Mouse (Mus musculus): ENCODE results near the gene Fam126b. TPM values are rescaled to one million over a fixed set of nuclear protein-coding genes. Genes with fewer than 3 reads are reported as not detected.
"Not testable (repeated sequence)": the region's sequence is repeated elsewhere in the genome, so short reads cannot be mapped to it uniquely, and the experiment has no call there.

Gene Fam126b
- polyA plus RNA-seq, 1 experiment from 2014 or later: 7.2 TPM

DNA sequence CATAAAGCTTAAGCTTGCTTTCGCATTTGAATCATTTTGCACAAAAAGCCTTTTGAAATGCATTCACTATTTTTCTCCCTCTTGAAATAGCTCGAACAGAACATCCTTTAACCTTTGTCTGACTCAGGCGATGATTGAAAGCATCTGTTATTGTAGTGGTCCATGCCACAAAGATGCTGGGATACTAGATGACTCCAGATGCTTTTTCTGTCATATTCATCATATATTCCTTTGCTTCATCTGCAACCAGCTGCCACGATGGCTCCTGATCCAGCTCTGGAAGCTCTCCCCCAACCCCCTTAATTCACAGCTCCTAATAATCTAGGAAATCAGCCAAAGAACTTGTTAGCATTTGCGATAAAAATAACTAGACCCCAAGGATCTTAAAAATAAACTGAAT is 31.0 kb upstream of the Fam126b start:
- Histone ChIP-seq H3K4me1 (ENCODE audit: insufficient read depth) (no peaks in the 10 kb centered on the region), H3K9me3 (ENCODE audit: low read depth, low read length) (no peaks in the 10 kb centered on the region), H3K4me2 (no peak overlapping the region), H3K27ac (ENCODE audit: low read depth) (no peak overlapping the region), H3K36me3 (ENCODE audit: insufficient read depth) (no peaks in the 10 kb centered on the region), H3K27me3 (ENCODE audit: insufficient read depth, low read length) (no peaks in the 10 kb centered on the region), H3K4me3 (ENCODE audit: low read depth, low read length) (no peak overlapping the region), H3K9ac (no peak overlapping the region)
- WGBS: 62% methylated on average over 5 of the region's 5 CpGs
- DNase-seq: no peak
- ATAC-seq (ENCODE audit: insufficient read depth): no peak
- TF ChIP-seq CTCF (IDR thresholded peaks at IDR 0.05; ENCODE audit: low read depth): no peak

DNA sequence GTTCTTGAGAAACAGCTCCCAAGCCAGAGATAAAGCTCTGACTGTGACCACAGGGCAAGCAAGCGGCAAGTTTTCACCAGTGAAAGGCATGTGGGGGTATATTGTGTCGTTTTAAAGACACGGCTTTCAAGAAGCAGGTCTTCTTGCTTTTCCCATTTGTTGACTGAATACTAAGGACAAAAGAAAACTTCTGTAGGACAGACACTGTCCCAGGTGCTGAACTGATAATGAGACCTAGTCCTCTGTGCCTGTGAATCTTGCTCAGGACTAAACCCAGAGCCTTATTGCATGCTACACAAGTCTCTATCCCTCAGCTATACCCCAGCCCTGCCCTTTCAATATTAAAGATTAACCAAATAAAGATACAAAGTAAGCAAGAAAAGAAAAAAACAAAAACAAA is 30.1 kb upstream of the Fam126b start:
- Histone ChIP-seq H3K9me3 (ENCODE audit: low read depth, low read length) (no peaks in the 10 kb centered on the region), H3K4me2 (no peak overlapping the region), H3K27ac (ENCODE audit: low read depth) (no peak overlapping the region), H3K27me3 (ENCODE audit: insufficient read depth, low read length) (no peaks in the 10 kb centered on the region), H3K4me3 (ENCODE audit: low read depth, low read length) (no peak overlapping the region), H3K36me3 (ENCODE audit: insufficient read depth) (no peaks in the 10 kb centered on the region), H3K9ac (no peak overlapping the region), H3K4me1 (ENCODE audit: insufficient read depth) (no peaks in the 10 kb centered on the region)
- 62% methylated on average over 3 of the region's 3 CpGs for WGBS
- DNase-seq (peak; percentile 50), ATAC-seq (ENCODE audit: insufficient read depth) (no peak)
- no peak for TF ChIP-seq CTCF (IDR thresholded peaks at IDR 0.05; ENCODE audit: low read depth)

DNA sequence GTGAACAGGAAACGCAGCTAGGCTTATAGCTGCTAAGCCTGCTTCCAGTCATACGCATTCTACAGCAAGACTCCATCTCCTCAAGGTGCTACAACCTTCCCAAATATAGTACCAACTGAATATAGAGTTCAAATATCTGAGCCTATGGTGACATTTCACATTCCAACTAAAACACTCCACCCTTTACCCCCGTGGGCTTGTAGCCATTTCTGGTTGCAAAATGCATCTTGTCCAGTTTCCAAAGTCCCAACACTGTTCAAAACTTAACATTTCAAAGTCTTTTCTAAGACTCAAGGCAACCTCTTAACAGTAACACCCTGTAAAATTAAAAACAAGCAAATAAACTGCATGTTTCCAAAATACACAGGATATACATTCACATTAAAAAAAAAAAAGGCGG is 29.0 kb upstream of the Fam126b start:
- no peaks in the 10 kb centered on the region for H3K36me3 ChIP-seq (ENCODE audit: insufficient read depth)
- ATAC-seq (ENCODE audit: insufficient read depth): no peak
- H3K4me2 ChIP-seq: no peak overlapping the region
- no peak for DNase-seq
- no peak overlapping the region for H3K4me3 ChIP-seq (ENCODE audit: low read depth, low read length)
- H3K4me1 ChIP-seq (ENCODE audit: insufficient read depth): no peaks in the 10 kb centered on the region
- TF ChIP-seq CTCF (IDR thresholded peaks at IDR 0.05; ENCODE audit: low read depth): no peak
- no peak overlapping the region for H3K9ac ChIP-seq
- H3K9me3 ChIP-seq (ENCODE audit: low read depth, low read length): no peaks in the 10 kb centered on the region
- 79% methylated on average over 4 of the region's 4 CpGs for WGBS
- H3K27me3 ChIP-seq (ENCODE audit: insufficient read depth, low read length): no peaks in the 10 kb centered on the region
- H3K27ac ChIP-seq (ENCODE audit: low read depth): no peak overlapping the region

DNA sequence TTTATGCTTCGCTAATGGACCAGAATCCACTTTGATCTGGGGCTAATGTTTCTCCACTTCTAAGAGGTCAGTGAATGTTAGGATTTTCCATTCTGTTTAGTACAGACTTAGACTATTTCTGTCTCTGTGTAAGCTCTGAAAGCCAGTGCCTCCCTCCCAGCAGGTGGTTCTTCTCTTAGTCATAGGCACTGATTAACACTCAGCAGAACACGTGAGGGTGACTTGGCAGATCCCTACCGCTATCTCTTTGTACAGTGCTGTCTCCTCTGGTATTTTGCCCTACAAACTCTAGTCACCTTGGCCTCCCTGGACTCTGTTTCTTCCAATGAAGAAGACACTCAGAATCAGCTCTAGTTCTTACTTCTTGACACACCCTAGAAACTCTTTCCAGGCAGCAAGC is 28.3 kb upstream of the Fam126b start:
- TF ChIP-seq CTCF (IDR thresholded peaks at IDR 0.05; ENCODE audit: low read depth): no peak
- WGBS: 35% methylated on average over 3 of the region's 3 CpGs
- no peaks in the 10 kb centered on the region for H3K4me1 ChIP-seq (ENCODE audit: insufficient read depth)
- no peak overlapping the region for H3K4me2 ChIP-seq
- H3K4me3 ChIP-seq (ENCODE audit: low read depth, low read length): no peak overlapping the region
- no peaks in the 10 kb centered on the region for H3K9me3 ChIP-seq (ENCODE audit: low read depth, low read length)
- no peak overlapping the region for H3K27ac ChIP-seq (ENCODE audit: low read depth)
- ATAC-seq (ENCODE audit: insufficient read depth) (no peak), DNase-seq (peak; percentile 10)
- no peaks in the 10 kb centered on the region for H3K27me3 ChIP-seq (ENCODE audit: insufficient read depth, low read length)
- H3K9ac ChIP-seq: no peak overlapping the region
- no peaks in the 10 kb centered on the region for H3K36me3 ChIP-seq (ENCODE audit: insufficient read depth)

DNA sequence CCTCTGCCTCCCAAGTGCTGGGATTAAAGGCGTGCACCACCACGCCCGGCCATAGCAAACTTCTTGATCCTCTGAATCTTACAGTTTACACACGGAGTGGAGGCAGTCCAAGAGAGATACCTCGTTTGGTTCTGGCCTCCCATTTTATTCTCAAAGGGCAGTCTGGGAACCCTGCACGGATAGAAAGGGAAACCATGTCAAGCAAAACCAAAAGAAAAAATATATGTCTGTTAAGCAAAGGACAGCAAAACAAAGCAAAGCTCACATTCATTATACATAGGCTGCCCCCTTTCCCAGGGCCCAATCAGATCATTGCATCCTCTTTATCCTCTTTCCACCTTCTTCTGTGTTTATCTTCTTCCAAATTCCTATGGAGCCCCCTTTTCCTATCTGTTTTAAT is 27.7 kb upstream of the Fam126b start:
- H3K36me3 ChIP-seq (ENCODE audit: insufficient read depth): no peaks in the 10 kb centered on the region
- 70% methylated on average over 6 of the region's 6 CpGs for WGBS
- H3K27ac ChIP-seq (ENCODE audit: low read depth): no peak overlapping the region
- H3K27me3 ChIP-seq (ENCODE audit: insufficient read depth, low read length): no peaks in the 10 kb centered on the region
- no peak overlapping the region for H3K4me3 ChIP-seq (ENCODE audit: low read depth, low read length)
- H3K4me2 ChIP-seq: no peak overlapping the region
- DNase-seq (peak; percentile 21), ATAC-seq (ENCODE audit: insufficient read depth) (no peak)
- H3K4me1 ChIP-seq (ENCODE audit: insufficient read depth): no peaks in the 10 kb centered on the region
- H3K9ac ChIP-seq: no peak overlapping the region
- TF ChIP-seq CTCF (IDR thresholded peaks at IDR 0.05; ENCODE audit: low read depth): no peak
- H3K9me3 ChIP-seq (ENCODE audit: low read depth, low read length): no peaks in the 10 kb centered on the region

DNA sequence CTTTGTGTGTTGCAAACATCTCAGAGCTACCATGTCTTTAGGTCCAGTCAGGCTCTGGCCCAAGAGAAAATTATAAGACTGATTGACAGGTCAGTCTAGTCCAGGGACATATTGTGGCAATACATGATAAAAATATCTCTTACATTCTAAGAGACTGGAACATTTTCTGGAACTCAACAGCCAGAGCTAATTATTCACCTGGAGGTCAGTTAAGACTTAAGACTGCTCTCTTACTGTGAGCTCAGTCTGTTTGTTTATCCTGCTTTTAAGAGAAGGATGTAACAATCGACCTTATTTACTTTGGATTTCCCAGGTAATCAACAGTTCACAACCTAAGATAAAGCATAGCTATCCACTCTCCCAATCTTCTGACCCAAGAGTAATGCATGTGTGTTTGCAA is 24.5 kb upstream of the Fam126b start:
- Histone ChIP-seq H3K4me3 (ENCODE audit: low read depth, low read length) (no peak overlapping the region), H3K9ac (no peak overlapping the region), H3K27ac (ENCODE audit: low read depth) (no peak overlapping the region), H3K4me1 (ENCODE audit: insufficient read depth) (no peaks in the 10 kb centered on the region), H3K36me3 (ENCODE audit: insufficient read depth) (no peaks in the 10 kb centered on the region), H3K4me2 (no peak overlapping the region), H3K27me3 (ENCODE audit: insufficient read depth, low read length) (no peaks in the 10 kb centered on the region), H3K9me3 (ENCODE audit: low read depth, low read length) (no peaks in the 10 kb centered on the region)
- WGBS: 25% methylated on average over 1 of the region's 1 CpGs
- no peak for TF ChIP-seq CTCF (IDR thresholded peaks at IDR 0.05; ENCODE audit: low read depth)
- DNase-seq: no peak
- ATAC-seq (ENCODE audit: insufficient read depth): no peak

DNA sequence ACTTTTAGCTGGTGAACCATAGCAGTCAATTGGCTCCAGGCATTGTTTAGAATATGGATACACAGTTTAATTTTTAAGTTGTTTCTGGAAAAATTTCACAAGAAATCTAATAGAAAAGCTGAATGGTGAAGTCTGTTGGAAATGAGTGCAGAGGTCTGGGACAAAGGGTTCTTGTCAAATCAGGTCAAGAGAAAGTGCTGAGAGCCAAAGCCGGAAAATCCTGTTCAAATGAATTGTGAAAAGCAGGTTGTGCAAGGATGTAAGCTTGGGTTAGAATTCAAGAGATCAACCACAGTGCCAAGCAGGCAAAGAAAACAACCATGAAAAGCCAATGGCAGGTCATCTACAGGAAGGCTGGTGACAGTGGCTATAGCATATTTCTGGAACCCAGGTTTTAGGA is 24.0 kb upstream of the Fam126b start:
- Histone ChIP-seq H3K9ac (no peak overlapping the region), H3K27me3 (ENCODE audit: insufficient read depth, low read length) (no peaks in the 10 kb centered on the region), H3K9me3 (ENCODE audit: low read depth, low read length) (no peaks in the 10 kb centered on the region), H3K4me3 (ENCODE audit: low read depth, low read length) (no peak overlapping the region), H3K4me1 (ENCODE audit: insufficient read depth) (no peaks in the 10 kb centered on the region), H3K27ac (ENCODE audit: low read depth) (no peak overlapping the region), H3K36me3 (ENCODE audit: insufficient read depth) (no peaks in the 10 kb centered on the region), H3K4me2 (no peak overlapping the region)
- WGBS: 73% methylated on average over 1 of the region's 1 CpGs
- no peak for TF ChIP-seq CTCF (IDR thresholded peaks at IDR 0.05; ENCODE audit: low read depth)
- ATAC-seq (ENCODE audit: insufficient read depth): no peak
- peak; percentile 16 for DNase-seq

DNA sequence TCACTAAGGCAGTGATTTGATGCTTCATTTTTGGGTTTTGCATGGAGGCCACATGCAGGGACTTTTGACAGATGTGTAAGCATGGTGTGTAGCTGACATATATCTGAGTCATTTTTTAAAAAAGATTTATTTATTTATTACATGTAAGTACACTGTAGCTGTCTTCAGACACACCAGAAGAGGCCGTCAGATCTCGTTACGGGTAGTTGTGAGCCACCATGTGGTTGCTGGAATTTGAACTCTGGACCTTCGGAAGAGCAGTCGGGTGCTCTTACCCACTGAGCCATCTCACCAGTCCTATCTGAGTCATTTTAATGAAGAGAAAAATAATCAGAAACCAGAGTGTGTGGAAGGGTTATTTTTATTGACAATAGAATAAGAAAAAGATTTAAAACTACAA is 23.5 kb upstream of the Fam126b start:
- H3K4me2 ChIP-seq; H3K36me3 ChIP-seq (ENCODE audit: insufficient read depth); H3K4me3 ChIP-seq (ENCODE audit: low read depth, low read length); H3K4me1 ChIP-seq (ENCODE audit: insufficient read depth); DNase-seq; H3K9me3 ChIP-seq (ENCODE audit: low read depth, low read length); ATAC-seq (ENCODE audit: insufficient read depth); H3K27ac ChIP-seq (ENCODE audit: low read depth); H3K27me3 ChIP-seq (ENCODE audit: insufficient read depth, low read length); H3K9ac ChIP-seq: not testable (repeated sequence)
- WGBS: 76% methylated on average over 5 of the region's 5 CpGs

All from lung, embryonic 14.5 days (tissue).